Mouse (Mus musculus) kidney, postnatal 4 days (tissue): ENCODE measurements around the gene Hnrnpul1.
"Not testable (repeated sequence)": the region's sequence is repeated elsewhere in the genome, so short reads cannot be mapped to it uniquely, and the experiment has no call there.

Experiments used
- DNase-seq, 2 experiments: peaks; one replicate each; pipeline ENCODE4 v3.0.0; 2021; ENCODE audit warnings: mixed read lengths in 2 of 2

Hnrnpul1 gene

DNA sequence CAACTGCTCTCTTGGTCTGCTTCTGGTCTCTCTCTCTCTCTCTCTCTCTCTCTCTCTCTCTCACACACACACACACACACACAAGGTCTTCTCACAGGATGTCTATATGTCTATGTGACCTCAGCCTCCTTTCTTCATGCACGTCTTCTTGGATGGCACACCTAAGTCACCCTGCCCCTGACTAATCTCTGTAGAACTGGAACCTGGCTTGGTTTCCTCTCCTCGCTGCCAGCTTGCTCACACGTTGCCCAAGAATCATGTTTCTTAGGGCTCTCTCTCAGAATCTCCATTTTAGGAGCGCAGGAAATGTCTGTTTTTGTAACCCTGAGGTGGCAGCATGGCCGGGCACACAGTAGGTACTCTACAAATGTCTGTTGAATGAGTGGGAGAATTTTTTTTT lies 25.5 kb upstream of the Hnrnpul1 start:
- DNase-seq = no peak

DNA sequence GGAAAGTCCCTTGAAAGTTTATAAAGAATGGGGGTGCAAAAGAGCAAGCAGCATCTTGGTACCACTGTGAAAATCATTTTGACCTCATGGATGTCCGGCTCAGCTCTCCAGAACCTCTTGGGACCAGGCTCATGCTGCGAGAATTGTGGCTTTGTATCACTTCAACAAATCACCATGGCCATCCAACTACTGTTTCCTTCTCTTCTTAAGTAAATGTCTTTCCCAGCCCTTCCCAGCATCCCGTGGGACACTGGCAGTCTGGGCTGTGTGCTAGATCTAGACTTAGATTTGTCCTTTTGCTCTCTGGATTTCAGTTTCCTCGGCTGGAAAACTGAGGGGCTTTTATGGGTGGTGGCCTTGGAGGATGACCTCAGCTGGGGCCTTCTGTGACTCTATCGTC lies 13.7 kb upstream of the Hnrnpul1 start:
- DNase-seq = no peak

DNA sequence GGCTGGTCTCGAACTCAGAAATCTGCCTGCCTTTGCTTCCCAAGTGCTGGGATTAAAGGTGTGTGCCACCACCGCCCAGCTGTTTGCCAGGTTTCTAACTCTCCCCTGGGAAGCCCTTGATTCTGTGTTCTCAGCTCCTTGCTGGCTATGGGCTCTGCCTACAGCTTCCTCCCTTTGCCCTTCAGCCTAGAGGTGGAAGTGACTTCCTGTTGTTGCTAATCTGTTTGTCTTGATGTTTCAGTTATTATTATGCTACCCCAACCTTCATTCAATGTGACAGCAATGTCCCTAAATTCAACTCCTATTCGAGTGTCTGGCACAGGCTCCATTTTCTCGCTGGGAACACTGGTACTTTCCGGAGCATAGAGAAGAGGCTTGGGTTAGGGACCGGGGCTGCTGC lies 11.6 kb upstream of the Hnrnpul1 start:
- no peak for DNase-seq

- DNase-seq = peak; percentile 55 to 73
These were observed 9.7 kb upstream of the Hnrnpul1 start for GRCm38 (mm10) chr7:25764221-25764620.

GRCm38 (mm10) chr7:25763678-25764077 lies 9.1 kb upstream of the Hnrnpul1 start:
- peak; percentile 75 to 85 for DNase-seq

DNA sequence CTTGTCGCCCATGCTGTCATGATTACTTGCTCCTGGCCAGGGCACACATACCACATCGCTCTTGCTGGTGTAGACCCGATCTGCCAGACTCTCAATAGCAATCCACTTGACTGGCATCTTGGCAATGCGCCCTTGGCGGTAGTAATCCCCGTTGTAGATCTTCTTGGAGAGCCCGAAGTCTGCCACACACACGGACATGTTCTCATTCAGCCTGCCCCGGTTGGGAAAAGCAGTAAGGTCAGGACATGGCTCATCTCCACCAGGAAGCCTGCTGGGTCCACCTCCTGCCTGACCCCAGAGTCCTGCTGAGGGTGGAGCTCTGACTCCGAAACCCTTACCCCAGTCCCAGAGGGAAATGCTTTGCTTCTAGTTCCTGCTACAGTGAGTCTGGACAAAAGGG lies 6.8 kb upstream of the Hnrnpul1 start:
- DNase-seq = no peak

DNA sequence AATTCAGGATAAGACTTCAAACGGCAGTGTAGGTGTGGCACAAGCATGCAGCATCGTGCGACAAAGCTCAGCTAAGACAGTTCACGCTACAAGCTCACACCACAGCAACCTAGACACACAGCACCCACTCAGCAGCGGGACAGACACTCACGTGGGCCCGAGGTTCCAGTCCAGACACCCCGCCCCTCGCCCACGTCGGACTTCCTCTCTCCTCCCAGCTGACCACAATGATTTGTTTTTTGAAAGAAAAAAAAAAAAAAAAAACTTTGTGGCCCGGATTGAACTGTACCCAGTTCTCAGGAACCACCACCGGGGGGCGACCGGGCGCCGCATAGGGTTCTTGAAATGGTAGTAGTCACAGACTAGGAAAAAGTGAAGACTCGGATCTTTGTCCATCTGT lies 1.5 kb upstream of the Hnrnpul1 start:
- DNase-seq = peak; percentile 96 to 97

GRCm38 (mm10) chr7:25755468-25755833 lies 894 bp upstream of the Hnrnpul1 start:
- DNase-seq = peak; percentile 71 to 83

DNA sequence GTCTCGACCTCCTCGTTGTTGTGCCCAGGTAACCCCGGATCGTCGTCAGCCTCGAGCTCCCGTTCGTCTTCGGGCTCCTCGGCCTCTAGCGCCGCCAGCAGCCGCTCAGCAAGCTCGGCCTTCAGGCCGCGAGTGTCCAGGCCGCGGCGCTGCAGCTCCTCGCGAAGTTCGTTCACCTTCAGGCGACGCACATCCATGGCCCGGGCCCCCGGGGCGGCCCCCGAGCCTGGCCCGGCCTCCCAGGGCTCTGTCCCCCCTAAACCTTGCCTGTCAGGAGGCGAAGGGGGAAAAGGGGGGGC lies 169 bp downstream of the Hnrnpul1 start:
- no peak for DNase-seq

GRCm38 (mm10) chr7:25753643-25754438 lies 716 bp downstream of the Hnrnpul1 start:
- DNase-seq = peak; percentile 69 to 78

DNA sequence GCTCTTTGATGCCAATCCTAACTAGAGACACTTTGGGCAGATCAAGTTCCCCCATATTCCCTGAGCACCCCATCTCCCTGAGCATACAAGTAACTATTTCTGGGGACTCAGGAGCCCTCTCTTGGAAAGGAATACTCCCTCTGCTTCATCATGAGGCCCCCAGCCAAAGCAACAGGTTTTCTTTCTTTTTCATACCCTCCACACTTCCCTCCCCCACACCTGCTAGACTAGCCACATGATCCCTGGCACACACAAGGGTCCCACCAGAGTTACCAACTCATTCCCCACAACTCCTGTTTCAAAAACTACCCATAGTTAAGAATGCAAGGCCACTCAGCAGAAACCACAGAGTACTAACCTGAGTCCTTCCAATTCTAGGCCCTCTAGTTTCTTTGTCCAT lies 1.5 kb downstream of the Hnrnpul1 start:
- no peak for DNase-seq

DNA sequence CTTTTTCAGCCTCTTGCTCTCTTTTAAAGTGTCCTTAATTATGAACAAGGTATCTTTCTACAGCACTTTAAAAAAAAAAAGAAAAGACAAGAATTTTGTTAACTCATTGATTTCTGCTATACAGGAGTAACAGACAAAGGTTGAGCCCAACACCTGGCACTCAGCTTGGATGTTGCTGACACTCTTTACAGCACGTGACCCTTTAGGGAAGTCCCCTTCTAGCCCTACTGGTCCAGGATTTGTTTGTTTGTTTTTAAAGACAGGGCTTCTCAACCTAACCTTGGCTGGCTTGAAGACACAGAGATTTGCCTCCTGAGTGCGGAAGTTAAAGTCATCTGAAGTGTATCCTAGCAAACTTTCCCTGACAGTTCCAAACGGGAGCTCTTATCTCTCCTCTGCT lies 7.7 kb downstream of the Hnrnpul1 start:
- DNase-seq = no peak

DNA sequence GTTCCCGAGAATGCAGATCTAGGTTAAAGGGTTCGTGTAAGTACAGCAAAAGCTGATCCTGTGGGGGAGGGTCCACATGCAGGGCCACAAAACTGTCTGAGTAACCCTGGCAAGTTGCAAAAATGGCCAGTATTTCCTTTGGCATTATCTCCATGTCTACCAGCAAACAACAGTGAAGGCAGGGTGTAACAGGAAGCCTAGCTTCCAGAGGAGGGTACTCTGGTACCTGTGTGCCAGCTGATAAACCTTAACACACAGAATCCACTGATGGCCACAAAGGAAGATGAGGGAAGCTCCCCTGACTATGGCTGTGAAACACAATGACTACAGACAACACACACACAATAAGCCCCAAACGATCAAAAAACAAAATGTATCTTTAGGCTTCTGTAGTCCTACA lies 16.3 kb downstream of the Hnrnpul1 start:
- no peak for DNase-seq

- no peak for DNase-seq
These were observed 17.6 kb downstream of the Hnrnpul1 start for GRCm38 (mm10) chr7:25736920-25737319.

DNA sequence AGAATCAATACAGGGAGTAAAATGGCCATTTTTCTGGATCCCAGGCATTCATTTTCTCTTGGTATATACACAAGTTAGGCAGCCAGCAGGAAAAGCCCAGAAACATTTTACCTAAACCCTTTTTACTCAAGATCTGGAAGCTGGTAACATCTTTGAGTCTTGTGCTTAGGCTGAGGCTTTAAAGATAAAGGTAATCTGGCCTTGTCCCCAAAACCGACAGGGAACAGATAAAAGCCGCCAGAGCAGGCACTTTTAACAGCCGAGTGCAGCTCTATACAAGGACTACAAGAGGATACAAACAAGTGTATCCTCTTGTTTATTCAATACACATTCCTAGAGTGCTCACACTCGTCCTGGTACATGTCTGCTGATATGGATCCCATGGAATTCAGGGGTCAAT lies 19.6 kb downstream of the Hnrnpul1 start:
- no peak for DNase-seq

GRCm38 (mm10) chr7:25731294-25732055 lies 23.1 kb downstream of the Hnrnpul1 start:
- DNase-seq = no peak

DNA sequence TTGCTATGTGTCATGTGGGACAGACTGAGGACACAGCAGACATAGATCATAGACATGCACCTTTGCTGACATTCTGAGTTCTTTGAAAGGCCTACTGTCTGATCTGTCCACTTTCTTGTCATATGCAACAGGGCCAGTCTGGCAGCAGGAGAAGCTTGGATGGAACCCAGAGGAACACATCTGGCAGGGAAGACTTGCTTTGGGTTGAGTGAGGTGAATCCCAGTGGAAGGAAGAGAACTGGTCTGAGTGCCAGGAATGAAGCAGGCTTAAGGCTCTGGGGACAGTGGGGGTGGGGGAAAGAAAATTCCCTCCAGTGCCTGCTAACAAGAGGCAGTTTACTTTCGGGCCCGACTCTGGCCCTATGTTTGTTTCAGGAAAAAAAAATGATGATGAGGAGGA lies 24.7 kb downstream of the Hnrnpul1 start:
- no peak for DNase-seq

DNA sequence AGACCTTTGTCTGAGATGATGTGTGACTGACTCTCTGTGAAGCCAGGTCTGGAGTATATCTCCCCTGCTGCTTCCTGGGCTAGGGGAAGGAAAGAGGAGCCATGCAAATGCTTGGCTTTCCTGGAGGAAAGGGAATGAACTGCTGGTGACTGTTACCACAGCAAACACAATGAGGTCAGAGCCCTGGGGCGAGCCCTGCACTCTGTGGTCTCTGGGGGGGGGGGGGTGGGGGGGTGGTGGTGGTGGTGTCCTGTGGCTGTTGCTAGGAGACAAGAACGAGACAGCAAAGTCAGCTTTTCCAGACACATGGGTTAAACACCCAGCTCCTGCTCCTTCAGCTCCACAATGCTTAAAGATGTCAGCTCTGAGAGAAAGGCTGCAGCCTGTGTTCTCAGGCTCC lies 25.2 kb downstream of the Hnrnpul1 start:
- no peak for DNase-seq

DNA sequence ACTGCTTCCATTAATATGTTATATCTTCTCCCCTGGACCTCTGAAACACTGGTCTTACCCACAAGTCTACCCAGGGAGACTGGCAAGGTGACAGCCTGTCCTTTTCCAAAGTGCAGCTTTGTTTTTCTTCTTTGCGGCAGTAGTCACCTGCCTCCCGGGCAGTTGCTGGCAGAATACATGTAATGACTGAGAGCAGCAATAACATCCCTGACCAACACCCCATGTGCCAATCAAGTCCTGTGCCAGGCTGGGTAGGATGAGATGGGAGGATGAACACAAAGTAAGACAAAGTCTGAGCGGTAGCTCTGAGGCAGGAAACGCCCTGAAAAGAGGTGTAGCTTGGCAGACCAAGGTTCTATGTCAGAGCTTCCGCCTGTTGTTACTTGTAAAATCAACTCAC lies 26.8 kb downstream of the Hnrnpul1 start:
- DNase-seq = no peak

DNA sequence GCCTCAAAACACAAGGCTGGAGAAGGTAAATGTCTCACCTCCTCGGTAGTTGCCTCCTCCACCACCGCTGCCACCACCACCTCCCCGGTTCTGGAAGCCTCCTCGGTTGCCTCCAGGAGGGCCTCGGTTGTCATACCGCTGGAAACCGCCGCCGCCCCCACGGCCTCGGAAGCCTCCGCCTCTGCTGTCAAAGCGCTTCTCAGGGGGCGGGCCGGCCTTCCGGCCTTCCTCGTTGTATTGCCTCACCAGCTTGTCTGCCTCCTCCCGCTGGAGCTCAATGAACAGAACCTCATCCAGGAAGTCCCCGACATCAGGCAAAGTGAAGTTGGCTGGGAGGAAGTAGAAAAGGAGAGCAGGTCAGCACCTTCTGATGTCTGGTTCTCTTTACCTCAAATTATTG lies 28.7 kb downstream of the Hnrnpul1 start:
- no peak for DNase-seq

- DNase-seq = not testable (repeated sequence)
These were observed 32.8 kb downstream of the Hnrnpul1 start for GRCm38 (mm10) chr7:25721776-25722175.

GRCm38 (mm10) chr7:25720760-25721159 lies 33.8 kb downstream of the Hnrnpul1 start:
- DNase-seq = no peak

DNA sequence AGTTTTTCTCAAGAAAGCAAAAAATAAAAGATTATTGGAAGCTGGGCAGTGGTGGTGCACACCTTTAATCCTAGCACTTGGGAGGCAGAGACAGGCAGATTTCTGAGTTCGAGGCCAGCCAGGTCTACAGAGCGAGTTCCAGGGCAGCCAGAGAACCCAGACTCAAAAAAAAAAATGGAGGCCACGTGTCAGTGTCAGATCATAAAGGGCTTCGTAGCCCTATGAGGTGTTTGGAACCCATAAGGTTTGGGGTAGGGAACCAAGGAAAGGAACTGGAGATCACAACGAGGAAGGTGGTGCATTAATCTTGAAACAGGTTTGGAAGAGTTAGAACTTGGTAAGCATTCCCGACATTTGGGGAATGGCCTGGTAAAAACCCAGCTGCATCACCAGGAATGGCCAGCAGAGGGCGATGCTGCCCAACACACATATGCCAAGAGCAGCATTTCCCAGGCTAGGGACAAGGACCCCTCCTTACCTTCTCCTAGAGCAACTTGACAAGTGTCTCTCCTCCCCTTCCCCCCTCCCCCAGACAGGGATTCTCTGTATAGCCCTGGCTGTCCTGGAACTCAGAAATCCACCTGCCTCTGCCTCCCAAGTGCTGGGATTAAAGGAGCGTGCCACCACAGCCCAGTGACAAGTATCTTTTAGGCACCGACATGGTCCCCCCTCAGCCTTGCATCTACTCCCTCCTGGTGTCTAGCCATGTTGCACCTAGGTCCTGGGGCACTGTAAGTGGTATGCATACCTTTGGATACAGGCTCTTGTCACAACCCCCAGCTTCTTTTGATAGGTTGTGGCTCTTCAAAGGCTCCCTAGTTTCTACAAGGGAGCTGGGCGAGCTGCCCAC lies 34.6 kb downstream of the Hnrnpul1 start:
- peak; percentile 89 for DNase-seq
